Mouse (Mus musculus) adrenal gland, adult 2 months (tissue): ENCODE results near the gene Mob1a. TPM values are rescaled to one million over a fixed set of nuclear protein-coding genes. Genes with fewer than 3 reads are reported as not detected.

ENCODE experiments used
- DNase-seq: peaks from one replicate; pipeline ENCODE4 v3.0.0; 2021
- polyA plus RNA-seq: library from polyadenylated mRNA; depleted of rRNA; stranded (reverse); fragments of >200 nt; gene quantifications from 2 replicates; pipeline ENCODE4 v1.2.3, GENCODE M21; 2012
- total RNA-seq, 2 experiments: library from RNA; stranded (reverse); gene quantifications; 2 replicates each; pipeline ENCODE4 v1.2.3; 2021

The Mob1a gene
- total and polyA plus RNA-seq, 3 experiments: 44.4 to 77.7 (median 62.1) TPM

DNA sequence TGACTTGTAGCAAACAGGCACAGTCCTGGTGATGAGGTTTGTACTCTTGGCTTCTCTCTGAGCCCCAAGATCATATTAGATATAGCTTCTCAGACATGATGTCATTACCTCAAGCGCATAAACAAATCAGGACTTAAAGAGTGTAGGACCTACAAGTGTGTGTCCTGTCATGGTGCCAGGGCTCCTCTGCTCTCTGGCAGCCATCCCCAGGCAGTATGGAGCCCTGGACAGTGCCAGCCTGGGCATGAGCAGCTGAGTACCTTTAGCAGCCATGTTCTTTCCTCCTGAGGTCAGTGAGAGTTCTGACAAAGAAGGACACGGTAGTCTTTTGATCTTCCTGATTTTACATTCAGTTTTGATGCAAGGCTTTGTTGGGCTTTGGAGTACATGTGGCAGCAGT is 17.1 kb downstream of the Mob1a start:
- DNase-seq: no peak

- DNase-seq: peak; percentile 76
Observed at GRCm38 (mm10) chr6:83345285-83345684, 19.5 kb downstream of the Mob1a start.

DNA sequence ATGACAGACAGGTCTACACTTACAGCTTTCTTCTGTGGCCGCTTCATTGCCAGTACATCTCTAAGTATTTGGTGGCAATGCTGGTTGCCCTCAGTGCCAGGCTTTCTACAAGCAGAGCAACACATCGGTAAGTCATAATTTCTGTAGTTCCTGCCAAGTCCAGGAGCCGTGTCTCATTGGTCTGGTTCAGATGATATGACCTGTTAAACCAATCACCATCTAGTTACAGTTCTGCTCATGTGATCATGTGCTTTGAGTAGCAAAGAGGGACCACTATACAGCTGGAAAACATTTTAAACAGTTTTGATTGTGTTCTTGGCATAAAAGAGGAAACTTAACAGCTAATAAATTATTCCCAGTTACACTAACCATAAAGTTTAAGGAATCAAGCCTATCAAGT is 22.1 kb downstream of the Mob1a start:
- DNase-seq: no peak

DNA sequence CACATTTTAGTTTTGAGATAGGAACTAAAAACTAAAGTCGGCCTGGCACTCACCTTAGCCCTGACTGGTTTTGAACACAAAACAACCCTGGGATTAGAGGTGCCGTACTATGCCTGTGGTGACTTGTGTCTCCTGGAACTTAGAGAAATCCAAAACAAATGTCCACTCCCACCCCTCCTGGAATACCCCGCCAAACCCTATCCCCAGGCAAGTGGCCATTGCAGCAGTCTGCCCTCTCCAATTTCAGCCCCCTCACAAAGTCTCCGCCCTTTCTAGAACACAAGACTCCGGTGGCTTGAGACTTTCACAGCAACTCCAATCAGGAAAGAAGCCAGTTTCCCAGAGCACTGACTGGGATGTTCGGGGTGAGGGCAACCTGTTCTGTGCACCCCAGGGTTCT is 23.1 kb downstream of the Mob1a start, which contains the start of gene Bola3:
Gene Bola3 (plus strand): TSS at position 275 of the 400 bp plus-strand sequence.
- DNase-seq: no peak

DNA sequence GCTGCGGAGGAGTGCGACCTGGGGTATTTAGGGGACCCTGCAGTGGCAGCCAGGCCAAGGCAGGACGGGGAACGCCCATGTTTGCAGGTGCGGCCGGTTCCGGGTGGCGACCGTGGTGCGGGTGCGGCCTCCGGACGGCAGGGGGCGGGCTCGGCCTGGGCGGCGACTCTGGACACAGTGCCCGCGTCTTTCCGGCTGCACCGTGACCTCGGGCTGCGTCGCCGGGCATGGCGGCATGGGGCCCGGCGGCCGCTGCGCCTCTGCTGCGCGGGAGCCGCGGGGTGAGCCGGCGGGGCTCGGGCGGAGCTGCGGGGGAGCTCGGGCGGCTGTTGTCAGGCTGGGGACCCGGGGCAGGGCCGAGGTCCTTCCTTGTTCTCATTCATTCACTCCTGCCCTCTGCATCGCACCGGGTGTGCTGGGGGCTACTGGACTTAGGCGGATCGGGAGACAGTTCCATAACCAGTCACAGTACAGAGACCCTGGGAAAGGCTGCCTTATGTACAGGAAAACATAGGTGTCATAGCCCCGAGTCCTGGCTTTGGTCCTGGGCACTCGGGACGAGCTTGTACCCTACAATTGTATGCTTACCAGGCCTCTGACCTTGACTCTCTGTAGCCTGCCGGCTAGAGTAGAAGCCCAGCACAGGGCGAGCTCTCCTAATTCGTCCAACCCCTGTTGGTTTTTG is 23.6 kb downstream of the Mob1a start:
- DNase-seq: peak; percentile 94

GRCm38 (mm10) chr6:83350172-83350571 is 24.4 kb downstream of the Mob1a start:
- no peak for DNase-seq

DNA sequence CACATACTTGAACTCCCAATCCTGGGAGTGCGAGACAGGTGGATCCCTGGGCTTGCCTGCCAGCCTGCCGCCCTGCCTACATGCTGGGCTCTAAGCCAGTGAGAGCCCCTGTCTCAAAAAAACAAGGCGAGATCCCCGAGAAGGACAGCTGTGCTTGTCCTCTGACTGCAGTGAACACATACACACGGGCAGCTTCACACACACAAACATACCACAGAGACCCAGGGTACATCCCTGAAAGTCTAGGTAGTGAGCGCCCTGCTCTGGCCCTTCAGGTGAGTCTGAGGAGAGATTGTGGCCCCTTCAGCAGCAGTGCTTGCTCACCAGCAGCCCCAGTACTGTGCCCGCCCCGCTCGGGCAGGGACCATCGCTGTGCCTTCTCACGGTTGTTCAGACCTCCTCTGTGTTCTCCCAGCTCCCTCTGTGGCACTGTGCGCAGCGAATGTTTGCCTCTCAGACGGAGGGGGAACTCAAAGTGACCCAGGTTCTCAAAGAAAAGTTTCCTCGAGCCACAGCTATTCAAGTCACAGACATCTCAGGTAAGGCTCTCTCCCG is 25.1 kb downstream of the Mob1a start:
- DNase-seq: no peak

DNA sequence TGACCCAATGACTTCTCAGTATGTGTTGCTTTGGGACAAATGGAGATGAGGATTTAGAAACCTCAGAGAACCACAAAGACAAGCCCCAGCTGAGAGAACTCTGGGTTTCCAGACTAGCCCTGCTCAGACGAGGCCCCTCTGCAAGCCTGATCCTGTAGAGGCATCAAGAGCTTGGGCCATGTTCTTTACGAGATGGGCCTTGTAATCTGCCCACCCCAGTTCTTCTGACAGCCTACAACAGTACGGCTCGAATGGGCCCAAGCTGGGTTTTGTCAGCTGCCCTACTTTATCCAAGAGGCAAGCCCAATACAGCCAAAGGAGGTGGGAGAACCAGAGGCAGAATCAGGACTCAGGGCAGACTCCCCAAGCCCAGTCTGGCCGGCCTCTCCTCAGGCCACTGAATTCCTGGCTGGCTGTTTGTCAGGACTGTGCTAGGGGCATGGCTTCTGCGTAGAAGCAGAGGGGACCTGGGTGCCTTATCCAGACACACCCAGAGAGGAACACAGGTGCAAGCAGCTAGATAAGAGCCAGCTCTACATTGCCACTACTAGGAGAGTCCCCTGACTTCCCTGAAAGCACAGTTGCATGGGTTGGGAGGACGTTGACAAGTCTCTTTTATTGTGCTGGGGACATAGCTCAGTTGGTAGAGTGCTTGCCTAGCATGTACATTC is 25.8 kb downstream of the Mob1a start:
- DNase-seq: no peak

GRCm38 (mm10) chr6:83352666-83353410 is 27.0 kb downstream of the Mob1a start:
- DNase-seq: no peak

- DNase-seq: peak; percentile 48
Observed at GRCm38 (mm10) chr6:83354856-83355781, 29.3 kb downstream of the Mob1a start.

DNA sequence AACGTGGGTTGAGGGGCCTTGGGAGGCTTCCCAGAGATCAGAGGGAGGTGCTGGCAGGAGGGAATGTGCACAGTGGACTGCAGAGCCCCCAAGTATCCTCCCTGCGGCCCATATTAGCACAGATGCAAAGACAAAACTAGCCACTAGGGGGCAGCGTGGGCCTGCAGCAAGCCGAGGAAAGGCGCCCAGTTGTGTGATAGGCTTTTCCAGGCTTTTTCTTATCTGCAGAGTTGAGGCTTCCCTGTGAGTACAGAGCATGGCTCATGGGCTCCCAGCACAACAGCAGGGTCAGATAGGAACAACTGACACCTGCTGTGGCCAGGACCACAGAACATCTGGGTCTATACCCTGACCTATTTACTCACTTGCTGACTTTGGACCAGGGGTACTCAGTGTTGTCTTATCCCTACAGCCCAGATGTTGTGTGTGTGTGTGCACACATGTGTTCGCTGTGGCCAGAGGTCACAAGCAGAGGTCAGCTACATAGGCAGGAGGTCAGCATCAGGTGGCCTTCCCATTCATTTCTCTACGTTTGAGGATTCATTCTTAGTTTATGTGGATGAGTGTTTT is 30.8 kb downstream of the Mob1a start:
- peak; percentile 88 for DNase-seq

DNA sequence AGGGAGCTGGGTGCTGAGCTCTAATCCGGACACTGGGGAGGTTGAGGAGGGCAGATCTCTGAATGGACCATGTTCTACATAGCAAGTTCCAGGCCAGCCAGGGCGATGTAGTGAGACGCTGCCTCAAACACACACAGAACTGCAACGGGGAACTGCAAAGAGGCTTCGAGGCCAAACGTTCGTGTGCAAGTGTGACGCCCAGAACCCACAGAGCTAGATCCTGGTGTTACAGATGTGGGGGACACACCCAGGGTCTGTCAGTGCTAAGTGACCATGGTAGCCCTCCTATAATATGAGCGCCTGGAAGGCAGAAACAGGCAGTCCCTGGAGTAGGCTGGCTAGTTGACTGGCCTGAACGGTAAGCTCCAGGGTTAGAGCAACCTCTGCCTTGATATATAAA is 31.6 kb downstream of the Mob1a start:
- DNase-seq: no peak

DNA sequence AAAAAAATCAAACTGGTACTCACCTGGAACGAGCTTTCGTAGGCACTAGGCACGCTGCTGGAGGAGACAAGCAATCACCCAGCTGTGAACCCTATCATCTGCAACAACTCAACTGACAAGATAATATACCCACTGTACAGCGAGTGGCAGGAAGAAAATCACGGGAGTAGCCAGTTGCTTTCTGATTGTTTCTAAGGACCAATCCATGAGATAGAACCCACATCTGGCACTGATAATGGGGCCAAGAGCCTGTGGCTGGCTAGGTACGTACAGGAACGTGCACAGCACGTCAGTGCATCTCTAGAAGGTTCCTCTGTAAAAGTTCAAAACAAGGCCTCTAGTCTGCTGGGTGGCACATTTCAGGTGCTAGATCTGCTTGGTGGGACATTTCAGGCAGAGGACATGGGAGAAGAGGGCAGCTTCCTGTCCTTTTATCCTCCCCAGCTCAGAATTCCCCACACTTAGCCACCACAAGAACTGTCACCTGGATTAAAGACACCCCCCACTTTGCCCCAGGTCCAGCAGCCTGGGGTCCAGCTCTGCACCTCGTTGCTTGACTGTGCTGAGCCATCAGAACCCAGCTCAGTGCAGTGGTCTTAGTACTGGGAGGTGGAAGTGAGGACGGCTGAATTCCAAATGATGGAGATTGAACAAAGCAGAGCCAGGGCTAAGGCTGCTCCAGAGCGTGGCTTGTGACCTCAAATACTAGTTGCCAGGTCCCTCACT is 35.9 kb downstream of the Mob1a start:
- DNase-seq: no peak

GRCm38 (mm10) chr6:83363075-83363474 is 37.3 kb downstream of the Mob1a start:
- DNase-seq: no peak

DNA sequence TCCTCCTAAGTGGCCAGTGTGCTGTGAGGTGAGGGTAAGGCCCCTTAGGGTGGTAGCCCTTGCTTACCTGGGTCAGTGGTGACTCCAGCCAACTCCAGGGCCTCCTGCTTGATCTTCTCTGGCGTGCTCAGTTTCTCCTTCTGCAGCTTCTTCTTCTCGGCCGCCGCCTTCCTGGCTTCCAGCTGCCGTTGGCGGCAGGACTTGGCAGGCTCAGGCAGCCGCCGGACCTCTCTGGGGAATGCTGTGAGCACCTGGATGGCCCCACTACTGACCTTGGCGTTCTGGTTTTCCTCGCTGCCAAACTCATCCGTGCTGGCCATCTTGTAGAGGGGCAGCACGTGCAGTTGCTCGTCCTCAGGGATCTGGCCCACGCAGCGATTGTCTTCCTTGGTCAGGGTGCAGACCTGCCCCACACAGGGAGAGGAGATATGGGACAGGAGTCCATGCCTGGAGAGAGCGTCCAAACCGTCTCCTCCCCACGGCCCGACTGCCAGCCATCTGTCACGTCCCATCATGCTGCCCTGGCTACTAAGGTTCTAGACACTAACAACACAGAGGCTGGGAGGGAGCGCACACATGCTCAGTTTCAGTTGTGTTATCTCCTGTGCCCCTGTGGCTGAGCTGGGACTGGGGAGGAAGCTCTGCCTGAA is 44.6 kb downstream of the Mob1a start:
- DNase-seq: no peak

DNA sequence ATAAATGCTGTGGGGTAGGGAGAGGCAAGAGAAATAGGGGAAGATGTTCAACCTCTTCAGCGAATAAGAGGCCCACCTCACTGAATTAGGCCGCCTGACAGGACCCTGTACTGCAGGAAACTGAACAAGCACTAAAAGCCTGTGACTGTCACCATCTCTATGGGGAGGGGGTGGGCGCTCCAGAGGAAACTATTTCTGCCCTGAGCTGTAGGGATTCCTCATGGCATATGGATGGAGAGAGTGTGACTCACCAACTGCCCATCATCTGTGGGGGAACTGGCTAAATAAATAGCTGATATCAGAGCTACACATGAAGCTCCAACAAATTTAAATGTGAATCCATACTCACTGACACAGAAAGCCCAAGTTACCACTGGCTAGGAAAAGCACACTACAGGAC is 45.5 kb downstream of the Mob1a start:
- DNase-seq: no peak

- DNase-seq: no peak
Observed at GRCm38 (mm10) chr6:83373704-83374300, 48.0 kb downstream of the Mob1a start.

DNA sequence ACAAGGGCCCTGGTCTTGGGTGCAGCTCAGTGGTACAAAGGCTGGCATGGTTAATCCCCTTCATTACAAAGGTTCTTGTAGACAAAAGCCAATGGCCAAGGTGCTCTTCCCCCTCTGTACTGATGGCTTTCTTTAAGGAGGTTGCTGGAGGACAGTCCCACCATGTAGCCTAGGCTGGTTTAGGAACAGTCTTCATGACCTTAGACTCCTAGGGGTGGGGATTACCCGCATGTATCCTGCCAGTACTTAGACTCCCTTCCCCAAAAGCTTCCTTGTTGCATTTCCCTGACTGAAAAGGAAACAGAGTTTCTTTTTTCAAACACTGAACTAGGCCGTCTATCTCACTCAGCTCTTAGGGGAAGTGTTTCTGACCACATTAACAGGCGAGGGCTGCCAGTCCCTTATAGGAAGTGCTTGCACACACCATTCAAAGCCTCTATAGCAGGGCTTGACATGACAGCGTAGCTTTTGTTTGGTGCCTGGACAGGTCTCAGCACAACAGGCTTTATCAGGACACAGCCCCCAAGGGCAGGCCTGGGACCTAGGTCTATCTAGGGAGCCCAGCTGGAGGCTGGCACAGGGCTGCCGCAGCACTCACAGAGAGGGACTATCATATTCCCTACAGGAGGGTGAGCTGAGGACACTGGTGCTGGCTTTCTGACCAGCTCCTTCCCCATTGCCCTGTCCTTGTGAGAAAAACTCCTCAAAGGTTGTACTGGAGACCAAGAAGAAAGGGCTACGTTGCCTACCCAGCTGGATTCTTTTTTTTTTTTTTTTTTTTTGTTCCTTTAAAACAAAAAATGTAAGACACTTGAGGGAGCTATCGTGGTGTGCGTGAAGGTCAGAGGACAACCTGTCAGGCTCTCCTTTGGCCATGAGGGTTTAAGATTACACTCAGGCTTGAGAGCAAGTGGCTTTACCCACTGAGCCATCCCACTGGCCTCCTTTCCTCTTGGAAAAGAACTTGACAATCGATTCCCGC is 56.0 kb downstream of the Mob1a start:
- no peak for DNase-seq
